Mouse (Mus musculus): ENCODE measurements around the gene Gpc3. TPM values are rescaled to one million over a fixed set of nuclear protein-coding genes. Genes with fewer than 3 reads are reported as not detected.
"Not testable (repeated sequence)": the region's sequence is repeated elsewhere in the genome, so short reads cannot be mapped to it uniquely, and the experiment has no call there.

Gpc3 gene
- total RNA-seq, 2 experiments from 2014 or later: 202 to 258 TPM

- no peak for DNase-seq (ENCODE audit: low spot score in 2 of 2)
Observed at GRCm38 (mm10) chrX:52287944-52288343, 325.8 kb downstream of the Gpc3 start.

GRCm38 (mm10) chrX:52282070-52282469 is 331.7 kb downstream of the Gpc3 start:
- DNase-seq (ENCODE audit: low spot score in 2 of 2): no peak

GRCm38 (mm10) chrX:52281103-52281900 is 332.4 kb downstream of the Gpc3 start:
- DNase-seq (ENCODE audit: low spot score in 2 of 2): no peak

- DNase-seq (ENCODE audit: low spot score in 2 of 2): no peak
Observed at GRCm38 (mm10) chrX:52278687-52279359, 334.9 kb downstream of the Gpc3 start.

- no peak for DNase-seq (ENCODE audit: low spot score in 2 of 2)
Observed at GRCm38 (mm10) chrX:52277599-52277998, 336.2 kb downstream of the Gpc3 start.

GRCm38 (mm10) chrX:52273016-52273415 is 340.7 kb downstream of the Gpc3 start:
- DNase-seq (ENCODE audit: low spot score in 2 of 2): no peak

- DNase-seq (ENCODE audit: low spot score in 2 of 2): no peak
Observed at GRCm38 (mm10) chrX:52261991-52262390, 351.8 kb downstream of the Gpc3 start.

- DNase-seq (ENCODE audit: low spot score in 2 of 2): no peak
Observed at GRCm38 (mm10) chrX:52261546-52261945, 352.2 kb downstream of the Gpc3 start.

GRCm38 (mm10) chrX:52259771-52260170 is 354.0 kb downstream of the Gpc3 start:
- DNase-seq (ENCODE audit: low spot score in 2 of 2): not testable (repeated sequence)

GRCm38 (mm10) chrX:52254526-52254925 is 359.2 kb downstream of the Gpc3 start:
- DNase-seq (ENCODE audit: low spot score in 2 of 2): no peak

GRCm38 (mm10) chrX:52245694-52246297 is 368.0 kb downstream of the Gpc3 start:
- DNase-seq (ENCODE audit: low spot score in 2 of 2): no peak

- DNase-seq (ENCODE audit: low spot score in 2 of 2): no peak
Observed at GRCm38 (mm10) chrX:52237470-52237869, 376.3 kb downstream of the Gpc3 start.

- no peak for DNase-seq (ENCODE audit: low spot score in 2 of 2)
Observed at GRCm38 (mm10) chrX:52231984-52232383, 381.8 kb downstream of the Gpc3 start.

GRCm38 (mm10) chrX:52230711-52231110 is 383.0 kb downstream of the Gpc3 start:
- no peak for DNase-seq (ENCODE audit: low spot score in 2 of 2)

Small RNA genes within 50 kb of the gene (microRNA-seq; reads per million reads assigned to microRNA genes)
- gene Mir6384 (not detected), gene Mir717 (not detected)

Other genes starting within 250 kb of the Gpc3 start
- gene Ccdc160, start 177.2 kb upstream of the Gpc3 start, total RNA-seq (2021): 10 to 100 TPM; 13.6 to 22.7 TPM